Mouse (Mus musculus): ENCODE data around the gene Phlda3. TPM values are rescaled to one million over a fixed set of nuclear protein-coding genes. Genes with fewer than 3 reads are reported as not detected.

Gene Phlda3
- polyA plus RNA-seq, 1 experiment from 2014 or later: 87.5 TPM

DNA sequence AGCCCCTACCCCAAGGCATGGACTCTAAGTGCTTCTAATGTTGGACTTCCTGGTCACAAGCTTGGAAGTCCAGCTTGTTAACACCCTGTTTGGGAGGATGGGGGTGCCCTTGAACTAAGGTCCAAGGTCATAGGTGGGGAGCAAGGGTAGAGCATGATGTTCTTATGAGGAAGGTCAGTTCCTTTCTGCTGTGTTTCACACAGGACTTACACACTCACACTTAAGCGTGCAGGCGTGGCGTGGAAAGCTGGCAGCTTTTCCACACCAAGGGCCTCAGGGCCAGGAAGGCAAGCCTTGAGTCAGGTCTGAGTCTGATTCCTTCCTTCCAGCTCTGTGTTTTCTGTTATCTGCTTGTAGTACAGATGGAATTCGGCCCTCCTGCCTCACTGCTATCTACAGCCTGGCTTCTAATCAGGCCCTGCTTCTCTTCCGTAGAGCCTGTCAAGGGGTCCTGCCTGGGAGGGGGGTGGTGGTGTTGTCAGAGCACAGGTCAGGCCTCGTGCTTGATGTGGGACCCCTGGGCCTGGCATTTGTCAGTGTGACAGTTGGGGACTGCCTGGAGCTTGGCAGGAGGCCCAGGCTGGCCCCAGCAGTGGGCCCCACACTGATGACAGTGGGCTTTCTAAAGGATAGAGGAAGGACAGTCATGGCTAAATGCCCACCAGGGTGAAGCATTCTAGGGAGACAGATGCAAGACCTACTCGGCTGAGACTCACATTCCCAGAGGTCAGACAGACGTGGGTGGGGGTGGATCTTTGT is 34.5 kb downstream of the Phlda3 start:
- WGBS: 40% methylated on average over 8 of the region's 8 CpGs
- peak; percentile 47; the same call in 1 of the 2 replicates for ATAC-seq (ENCODE audit: low FRiP score, low TSS enrichment)

DNA sequence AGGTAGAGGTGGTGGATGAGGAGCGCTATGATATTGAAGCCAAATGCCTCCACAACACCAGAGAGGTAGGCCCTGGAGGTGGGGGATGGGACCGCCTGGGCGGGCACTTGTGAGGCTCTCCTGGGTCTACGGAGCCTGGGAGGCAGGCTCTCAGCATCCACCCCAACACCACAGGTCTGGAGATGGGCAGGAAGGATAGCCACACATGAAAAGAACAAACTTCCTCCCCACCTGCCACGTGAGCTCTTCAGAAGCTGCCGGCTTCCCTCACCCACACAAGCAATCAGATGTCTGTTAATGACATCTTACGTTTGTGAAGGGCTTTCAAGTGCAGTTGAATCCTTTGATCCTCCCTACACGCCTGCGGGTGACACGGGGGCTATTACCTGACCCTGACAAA is 41.6 kb downstream of the Phlda3 start:
- Histone ChIP-seq H3K27ac (ENCODE audit: low read length) (no peak overlapping the region), H3K27me3 (ENCODE audit: insufficient read depth, low read length) (no peaks in the 10 kb centered on the region), H3K4me1 (ENCODE audit: insufficient read depth, low read length) (peaks cover 11% of the 10 kb centered on the region), H3K4me2 (replicated peaks; ENCODE audit: low read depth, low read length) (no peak overlapping the region), H3K36me3 (ENCODE audit: insufficient read depth, low read length) (no peaks in the 10 kb centered on the region), H3K9me3 (ENCODE audit: low read length) (no peaks in the 10 kb centered on the region), H3K9ac (replicated peaks; ENCODE audit: low read length) (no peak overlapping the region), H3K4me3 (ENCODE audit: low read length) (no peak overlapping the region)
- 28% methylated on average over 10 of the region's 10 CpGs for WGBS
- ATAC-seq (ENCODE audit: low FRiP score, low TSS enrichment): no peak

More for the DNA sequence above, 34.5 kb downstream of the Phlda3 start:
- peaks cover 25% of the 10 kb centered on the region for H3K4me1 ChIP-seq (ENCODE audit: insufficient read depth, low read length)
- H3K9ac ChIP-seq (replicated peaks; ENCODE audit: low read length): no peak overlapping the region
- no peaks in the 10 kb centered on the region for H3K27me3 ChIP-seq (ENCODE audit: insufficient read depth, low read length)
- no peak overlapping the region for H3K4me3 ChIP-seq (ENCODE audit: low read length)
- H3K27ac ChIP-seq (ENCODE audit: low read length): no peak overlapping the region
- H3K9me3 ChIP-seq (ENCODE audit: low read length): no peaks in the 10 kb centered on the region
- H3K36me3 ChIP-seq (ENCODE audit: insufficient read depth, low read length): no peaks in the 10 kb centered on the region
- H3K4me2 ChIP-seq (replicated peaks; ENCODE audit: low read depth, low read length): no peak overlapping the region

DNA sequence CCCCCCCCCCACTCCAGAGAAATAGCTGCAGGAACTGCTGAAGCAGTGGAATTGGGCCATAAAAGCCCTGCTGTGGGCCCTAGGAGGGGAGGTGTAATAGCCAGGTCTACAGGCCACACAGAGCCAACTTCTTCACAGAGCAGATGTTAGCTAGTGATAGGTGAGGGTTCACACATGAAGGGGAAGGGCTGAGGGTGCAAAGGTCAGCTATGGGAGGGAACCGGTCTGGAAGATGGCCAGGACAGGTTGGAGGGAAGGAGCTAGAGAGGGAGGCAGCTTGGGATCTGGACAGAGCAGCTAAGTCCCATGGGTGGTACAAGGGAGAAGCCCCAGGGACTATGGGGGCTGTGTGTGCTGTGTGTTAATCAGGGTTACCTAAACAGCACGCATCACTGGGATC is 44.3 kb downstream of the Phlda3 start:
- no peak overlapping the region for H3K4me2 ChIP-seq (replicated peaks; ENCODE audit: low read depth, low read length)
- H3K9me3 ChIP-seq (ENCODE audit: low read length): no peaks in the 10 kb centered on the region
- peaks cover 31% of the 10 kb centered on the region for H3K4me1 ChIP-seq (ENCODE audit: insufficient read depth, low read length)
- H3K27me3 ChIP-seq (ENCODE audit: insufficient read depth, low read length): no peaks in the 10 kb centered on the region
- no peak overlapping the region for H3K9ac ChIP-seq (replicated peaks; ENCODE audit: low read length)
- no peak; the same call in 1 of the 2 replicates for ATAC-seq (ENCODE audit: low FRiP score, low TSS enrichment)
- no peaks in the 10 kb centered on the region for H3K36me3 ChIP-seq (ENCODE audit: insufficient read depth, low read length)
- no peak overlapping the region for H3K4me3 ChIP-seq (ENCODE audit: low read length)
- 63% methylated on average over 2 of the region's 2 CpGs for WGBS
- H3K27ac ChIP-seq (ENCODE audit: low read length): no peak overlapping the region

DNA sequence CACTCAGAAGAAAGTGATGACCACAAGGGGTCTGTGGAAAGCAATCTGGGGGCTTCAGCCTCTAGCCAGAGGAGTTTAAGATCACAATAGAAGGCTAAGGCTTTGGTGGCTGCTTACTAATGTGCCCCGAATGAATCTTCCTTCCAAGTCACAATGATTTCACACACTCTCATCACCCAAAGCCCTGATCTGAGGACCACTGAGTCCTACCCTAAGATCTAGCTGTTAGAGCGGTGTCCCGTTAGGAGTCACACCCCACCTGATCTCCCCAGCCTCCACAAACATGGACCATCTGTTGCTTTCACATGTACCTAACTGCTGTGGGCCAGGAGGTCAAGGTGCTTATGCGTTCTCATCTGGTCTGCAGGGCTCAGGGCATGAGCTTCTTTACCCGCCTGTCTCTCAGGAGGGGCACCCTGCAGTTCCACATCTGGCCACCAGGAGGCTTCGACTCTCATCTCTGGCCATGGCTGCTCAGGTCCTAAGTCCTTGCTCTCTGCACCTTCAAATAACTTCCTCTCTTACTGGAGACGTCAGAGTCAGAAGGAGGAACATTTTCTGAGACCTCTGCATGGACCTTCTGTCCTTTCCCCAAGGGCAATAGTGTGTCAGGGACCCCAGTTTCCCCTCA is 45.2 kb downstream of the Phlda3 start:
- Histone ChIP-seq H3K9me3 (ENCODE audit: low read length) (no peaks in the 10 kb centered on the region), H3K4me1 (ENCODE audit: insufficient read depth, low read length) (peaks cover 31% of the 10 kb centered on the region), H3K4me2 (replicated peaks; ENCODE audit: low read depth, low read length) (no peak overlapping the region), H3K4me3 (ENCODE audit: low read length) (no peak overlapping the region), H3K36me3 (ENCODE audit: insufficient read depth, low read length) (no peaks in the 10 kb centered on the region), H3K9ac (replicated peaks; ENCODE audit: low read length) (no peak overlapping the region), H3K27ac (ENCODE audit: low read length) (no peak overlapping the region), H3K27me3 (ENCODE audit: insufficient read depth, low read length) (0 out of 2 replicates have a peak, but pooled peaks cover under 1% of the 10 kb centered on the region)
- peak; percentile 39; the same call in 1 of the 2 replicates for ATAC-seq (ENCODE audit: low FRiP score, low TSS enrichment)
- WGBS: 33% methylated on average over 7 of the region's 7 CpGs

DNA sequence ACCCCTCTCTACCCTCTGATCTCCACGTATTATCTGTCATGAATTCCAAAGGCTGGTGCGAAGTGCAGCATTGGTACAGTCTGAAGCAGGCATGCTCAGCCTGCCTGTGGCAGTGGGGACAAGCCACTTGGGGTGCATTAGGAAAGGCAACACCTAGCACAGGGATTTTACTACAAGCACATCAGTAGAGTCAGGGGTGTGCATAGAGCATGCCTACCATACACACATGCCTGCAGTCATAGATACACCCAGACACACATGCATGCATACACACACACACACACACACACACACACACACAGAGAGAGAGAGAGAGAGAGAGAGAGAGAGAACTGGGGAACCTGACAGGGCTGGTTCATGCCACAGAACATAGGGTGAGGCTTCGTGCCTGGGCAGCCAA is 46.3 kb downstream of the Phlda3 start:
- H3K36me3 ChIP-seq (ENCODE audit: insufficient read depth, low read length): no peaks in the 10 kb centered on the region
- H3K27me3 ChIP-seq (ENCODE audit: insufficient read depth, low read length): peaks cover 5% of the 10 kb centered on the region; the same call in 1 of the 2 replicates
- H3K4me3 ChIP-seq (ENCODE audit: low read length): no peak overlapping the region
- no peaks in the 10 kb centered on the region for H3K9me3 ChIP-seq (ENCODE audit: low read length)
- WGBS: 66% methylated on average over 3 of the region's 3 CpGs
- H3K27ac ChIP-seq (ENCODE audit: low read length): no peak overlapping the region
- no peak overlapping the region for H3K4me2 ChIP-seq (replicated peaks; ENCODE audit: low read depth, low read length)
- no peak overlapping the region for H3K9ac ChIP-seq (replicated peaks; ENCODE audit: low read length)
- H3K4me1 ChIP-seq (ENCODE audit: insufficient read depth, low read length): peaks cover 31% of the 10 kb centered on the region
- no peak for ATAC-seq (ENCODE audit: low FRiP score, low TSS enrichment)

DNA sequence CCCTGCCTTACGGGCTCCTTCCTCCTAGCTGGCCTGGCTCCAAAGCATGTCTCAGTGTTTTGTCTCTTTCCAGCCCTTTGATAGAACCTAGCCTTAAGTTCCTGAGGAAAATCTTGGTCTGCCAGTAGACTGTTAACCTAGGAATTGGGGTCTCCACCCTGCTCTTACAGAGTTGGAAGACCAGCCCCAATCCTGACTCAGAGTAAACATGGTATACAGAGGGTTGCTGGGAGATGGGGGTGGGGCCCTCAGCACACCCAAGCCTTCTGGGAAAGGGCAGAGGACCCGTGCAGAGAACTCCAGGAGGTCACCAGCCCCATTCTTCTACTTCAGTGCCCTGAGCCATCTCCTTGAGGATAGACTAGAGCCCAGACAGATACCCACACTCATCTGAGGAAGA is 46.7 kb downstream of the Phlda3 start:
- 44% methylated on average over 2 of the region's 2 CpGs for WGBS
- Histone ChIP-seq H3K9ac (replicated peaks; ENCODE audit: low read length) (no peak overlapping the region), H3K4me1 (ENCODE audit: insufficient read depth, low read length) (peaks cover 27% of the 10 kb centered on the region), H3K27me3 (ENCODE audit: insufficient read depth, low read length) (peaks cover 9% of the 10 kb centered on the region), H3K36me3 (ENCODE audit: insufficient read depth, low read length) (no peaks in the 10 kb centered on the region), H3K4me3 (ENCODE audit: low read length) (no peak overlapping the region), H3K27ac (ENCODE audit: low read length) (no peak overlapping the region), H3K4me2 (replicated peaks; ENCODE audit: low read depth, low read length) (no peak overlapping the region), H3K9me3 (ENCODE audit: low read length) (no peaks in the 10 kb centered on the region)
- ATAC-seq (ENCODE audit: low FRiP score, low TSS enrichment): no peak

DNA sequence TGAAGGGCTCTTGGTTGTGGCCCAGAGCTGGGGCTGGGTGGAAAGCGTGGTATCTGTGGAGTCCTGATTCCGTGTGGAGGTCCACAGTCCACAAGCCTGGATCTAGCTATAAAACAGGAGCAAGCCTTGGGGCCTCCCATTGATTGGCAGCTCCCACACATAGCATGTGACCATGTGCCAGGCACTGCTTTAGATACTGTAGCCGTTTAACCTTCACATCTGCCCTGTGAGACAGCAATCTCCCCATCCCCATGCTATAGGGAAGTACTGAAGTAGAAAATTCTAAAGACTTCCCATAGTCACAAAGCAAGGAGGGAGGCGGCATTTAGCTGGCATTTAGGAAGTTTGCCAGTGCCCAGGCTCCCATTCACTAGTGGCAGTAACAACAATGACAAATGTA is 47.2 kb downstream of the Phlda3 start:
- H3K4me3 ChIP-seq (ENCODE audit: low read length): no peak overlapping the region
- 66% methylated on average over 4 of the region's 4 CpGs for WGBS
- no peak overlapping the region for H3K27ac ChIP-seq (ENCODE audit: low read length)
- ATAC-seq (ENCODE audit: low FRiP score, low TSS enrichment): no peak
- H3K4me2 ChIP-seq (replicated peaks; ENCODE audit: low read depth, low read length): no peak overlapping the region
- H3K27me3 ChIP-seq (ENCODE audit: insufficient read depth, low read length): peaks cover 14% of the 10 kb centered on the region
- H3K9ac ChIP-seq (replicated peaks; ENCODE audit: low read length): no peak overlapping the region
- no peaks in the 10 kb centered on the region for H3K36me3 ChIP-seq (ENCODE audit: insufficient read depth, low read length)
- H3K4me1 ChIP-seq (ENCODE audit: insufficient read depth, low read length): peaks cover 29% of the 10 kb centered on the region
- H3K9me3 ChIP-seq (ENCODE audit: low read length): no peaks in the 10 kb centered on the region

DNA sequence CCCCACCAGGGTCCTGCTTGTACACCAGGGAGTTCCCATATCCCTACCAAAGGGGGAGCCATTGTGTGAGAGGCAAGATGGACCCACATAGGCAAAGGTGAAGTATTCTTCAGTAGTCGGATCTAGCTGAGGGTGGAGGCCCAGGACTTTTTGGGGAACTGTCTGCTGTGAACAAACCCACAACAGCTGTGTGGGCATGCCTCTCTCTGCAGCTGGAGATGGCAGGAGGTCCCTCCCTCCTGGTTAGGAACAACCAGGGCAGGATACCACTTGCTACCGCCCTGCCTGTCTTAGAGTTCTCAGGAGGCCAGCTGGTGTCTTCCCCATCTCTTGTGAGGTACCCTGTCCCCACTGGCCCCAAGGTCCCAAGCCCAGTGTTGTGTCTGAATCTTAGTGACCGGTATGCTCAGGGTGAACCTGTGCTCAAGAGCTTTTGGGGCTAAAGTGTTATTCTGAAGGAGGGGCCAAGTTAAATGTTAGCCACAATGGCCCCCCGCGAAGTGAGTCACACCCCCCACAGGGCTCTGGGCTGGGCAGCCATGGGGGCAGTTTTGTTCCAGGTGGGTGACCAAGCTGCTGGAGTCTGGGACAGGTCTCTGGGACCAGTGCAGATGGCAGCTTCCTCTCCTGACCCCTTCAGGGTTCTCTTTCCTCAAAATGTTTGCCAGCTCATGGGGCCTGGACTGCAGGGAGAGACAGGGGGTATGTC is 47.9 kb downstream of the Phlda3 start:
- H3K4me1 ChIP-seq (ENCODE audit: insufficient read depth, low read length): peaks cover 36% of the 10 kb centered on the region
- no peak overlapping the region for H3K9ac ChIP-seq (replicated peaks; ENCODE audit: low read length)
- peaks cover 20% of the 10 kb centered on the region for H3K27me3 ChIP-seq (ENCODE audit: insufficient read depth, low read length)
- H3K27ac ChIP-seq (ENCODE audit: low read length): peak overlapping the region; percentile 54; the same call in 1 of the 2 replicates
- H3K9me3 ChIP-seq (ENCODE audit: low read length): no peaks in the 10 kb centered on the region
- WGBS: 71% methylated on average over 5 of the region's 5 CpGs
- ATAC-seq (ENCODE audit: low FRiP score, low TSS enrichment): peak; percentile 36; the same call in 1 of the 2 replicates
- no peak overlapping the region for H3K4me3 ChIP-seq (ENCODE audit: low read length)
- no peak overlapping the region for H3K4me2 ChIP-seq (replicated peaks; ENCODE audit: low read depth, low read length)
- no peaks in the 10 kb centered on the region for H3K36me3 ChIP-seq (ENCODE audit: insufficient read depth, low read length)

DNA sequence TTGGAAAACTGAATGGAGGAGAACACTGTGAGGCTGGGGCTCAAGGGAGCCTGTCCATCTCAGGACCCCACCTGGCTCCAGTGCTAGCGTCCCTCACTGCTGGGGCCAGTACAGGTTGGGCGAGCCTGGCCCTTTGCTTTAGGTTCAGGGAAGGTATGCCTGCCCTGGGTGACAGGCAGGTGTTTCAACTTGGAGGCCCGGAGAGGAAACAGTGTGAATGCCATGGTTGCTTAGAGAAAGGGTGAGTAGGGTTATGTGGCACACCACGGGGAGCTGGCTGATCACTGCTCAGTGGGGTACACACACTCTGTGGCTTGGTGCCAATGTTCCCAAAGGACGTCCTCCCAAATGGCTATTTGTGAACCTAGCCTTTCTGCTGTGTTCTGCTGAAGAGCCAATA is 48.6 kb downstream of the Phlda3 start:
- peak overlapping the region; percentile 54; the same call in 1 of the 2 replicates for H3K27ac ChIP-seq (ENCODE audit: low read length)
- peaks cover 40% of the 10 kb centered on the region for H3K4me1 ChIP-seq (ENCODE audit: insufficient read depth, low read length)
- peaks cover 25% of the 10 kb centered on the region for H3K27me3 ChIP-seq (ENCODE audit: insufficient read depth, low read length)
- WGBS: 76% methylated on average over 5 of the region's 5 CpGs
- no peak overlapping the region for H3K9ac ChIP-seq (replicated peaks; ENCODE audit: low read length)
- H3K4me3 ChIP-seq (ENCODE audit: low read length): no peak overlapping the region
- ATAC-seq (ENCODE audit: low FRiP score, low TSS enrichment): no peak
- H3K9me3 ChIP-seq (ENCODE audit: low read length): no peaks in the 10 kb centered on the region
- H3K4me2 ChIP-seq (replicated peaks; ENCODE audit: low read depth, low read length): no peak overlapping the region
- H3K36me3 ChIP-seq (ENCODE audit: insufficient read depth, low read length): no peaks in the 10 kb centered on the region
